Mouse (Mus musculus) kidney, postnatal 36 days (tissue): ENCODE measurements around the gene Cmpk1.

ENCODE experiments used
- DNase-seq, 2 experiments: peaks; one replicate each; pipeline ENCODE4 v3.0.0; 2021 to 2022; ENCODE audit warnings: mixed read lengths in 2 of 2

The Cmpk1 gene

GRCm38 (mm10) chr4:114942583-114942982 lies 44.5 kb downstream of the Cmpk1 start:
- no peak for DNase-seq

- DNase-seq: no peak
Measured at GRCm38 (mm10) chr4:114942112-114942511, 44.9 kb downstream of the Cmpk1 start.

GRCm38 (mm10) chr4:114941311-114941710 lies 45.7 kb downstream of the Cmpk1 start:
- no peak for DNase-seq

GRCm38 (mm10) chr4:114938248-114938647 lies 48.8 kb downstream of the Cmpk1 start:
- no peak for DNase-seq

GRCm38 (mm10) chr4:114937459-114938047 lies 49.5 kb downstream of the Cmpk1 start:
- no peak for DNase-seq

- DNase-seq: no peak
Measured at GRCm38 (mm10) chr4:114934188-114934587, 52.9 kb downstream of the Cmpk1 start.

- DNase-seq: no peak
Measured at GRCm38 (mm10) chr4:114932747-114933146, 54.3 kb downstream of the Cmpk1 start.

- no peak for DNase-seq
Measured at GRCm38 (mm10) chr4:114929155-114929554, 57.9 kb downstream of the Cmpk1 start.

- no peak for DNase-seq
Measured at GRCm38 (mm10) chr4:114925917-114926312, 61.1 kb downstream of the Cmpk1 start, which contains the start of gene Foxe3. Gene Foxe3, minus strand, starts transcription at chr4:114926013.

- peak in 1 of 2 experiments; percentile 59 for DNase-seq
Measured at GRCm38 (mm10) chr4:114924971-114925916, 61.8 kb downstream of the Cmpk1 start.

- DNase-seq: peak; percentile 52 to 71
Measured at GRCm38 (mm10) chr4:114917091-114917490, 70.0 kb downstream of the Cmpk1 start.

GRCm38 (mm10) chr4:114916056-114916455 lies 71.0 kb downstream of the Cmpk1 start:
- DNase-seq: no peak

- peak; percentile 43 to 75 for DNase-seq
Measured at GRCm38 (mm10) chr4:114913594-114913962, 73.5 kb downstream of the Cmpk1 start.

- no peak for DNase-seq
Measured at GRCm38 (mm10) chr4:114912705-114913593, 74.1 kb downstream of the Cmpk1 start.

- DNase-seq: peak in 1 of 2 experiments; percentile 72
Measured at GRCm38 (mm10) chr4:114909602-114910484, 77.2 kb downstream of the Cmpk1 start.
